Mouse (Mus musculus) limb, embryonic 10.5 days (tissue): ENCODE measurements around the gene Gpc3. TPM values are rescaled to one million over a fixed set of nuclear protein-coding genes. Genes with fewer than 3 reads are reported as not detected.

Experiments used
- DNase-seq: peaks from one replicate; pipeline ENCODE4 v3.0.0-alpha.2; 2017; ENCODE audit warnings: low spot score
- H3K27ac ChIP-seq: fragments of 300-500 bp; sonication (generic); 2 replicates; pipeline ENCODE4 v1.5.1; 2016; ENCODE audit warnings: mild to moderate bottlenecking
- H3K27me3 ChIP-seq: fragments of 300-500 bp; sonication (generic); 2 replicates; pipeline ENCODE4 v1.6.1; 2016; ENCODE audit warnings: low read depth, mild to moderate bottlenecking; ENCODE audit not compliant: poor library complexity, severe bottlenecking
- H3K36me3 ChIP-seq: fragments of 300-500 bp; sonication (generic); 2 replicates; pipeline ENCODE4 v1.6.1; 2016; ENCODE audit warnings: mild to moderate bottlenecking, moderate library complexity
- H3K4me1 ChIP-seq: fragments of 300-500 bp; sonication (generic); 2 replicates; pipeline ENCODE4 v1.6.1; 2016
- H3K4me3 ChIP-seq: fragments of 300-500 bp; sonication (generic); 2 replicates; pipeline ENCODE4 v1.5.1; 2016; ENCODE audit warnings: mild to moderate bottlenecking, moderate library complexity
- H3K9me3 ChIP-seq: fragments of 300-500 bp; sonication (generic); replicated peaks from 2 replicates; pipeline ENCODE4 v1.6.1; 2016; ENCODE audit warnings: mild to moderate bottlenecking
- WGBS: fragments of 180-500 bp; shearing (Covaris S2); methylation state at CpG from one replicate; pipeline ENCODE4 v1.1.7; 2016; 5-methylcytosine and 5-hydroxymethylcytosine counted together
- polyA plus RNA-seq: library from polyadenylated mRNA; unstranded; fragments of >200 nt; fragmentation: Nextera tagmentation; extraction: Ambion mirVana; gene quantifications from 2 replicates; pipeline ENCODE4 v1.2.1, GENCODE M21; 2016

Gene Gpc3
- polyA plus RNA-seq, 1 experiment from 2014 or later, result 1,116 TPM

DNA sequence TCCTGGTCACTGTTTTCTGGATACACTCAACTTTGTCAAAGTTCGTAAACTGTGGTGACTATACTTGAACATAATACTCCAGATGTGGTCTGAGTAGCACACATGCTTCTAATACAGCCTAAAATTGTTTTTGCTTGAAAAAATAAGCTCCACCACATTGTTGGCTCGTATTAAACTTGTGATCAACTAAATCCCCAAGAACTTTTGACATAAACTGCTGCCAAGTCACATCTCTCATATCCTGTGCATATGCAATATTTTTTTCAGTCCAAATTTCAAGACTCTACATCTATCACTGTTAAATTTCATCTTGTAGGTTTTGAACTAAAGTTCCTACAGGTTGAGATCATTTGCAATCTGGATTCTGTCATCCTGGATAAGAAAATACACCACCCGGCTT lies 69.1 kb downstream of the Gpc3 start:
- Histone ChIP-seq H3K4me3 (no peak overlapping the region), H3K27ac (no peak overlapping the region), H3K9me3 (no peaks in the 10 kb centered on the region), H3K36me3 (peaks cover 36% of the 10 kb centered on the region), H3K4me1 (no peaks in the 10 kb centered on the region), H3K27me3 (peaks cover 17% of the 10 kb centered on the region; the same call in 1 of the 2 replicates)
- DNase-seq, result no peak
- whole genome bisulfite sequencing, result 83% methylated on average over 3 of the region's 3 CpGs

DNA sequence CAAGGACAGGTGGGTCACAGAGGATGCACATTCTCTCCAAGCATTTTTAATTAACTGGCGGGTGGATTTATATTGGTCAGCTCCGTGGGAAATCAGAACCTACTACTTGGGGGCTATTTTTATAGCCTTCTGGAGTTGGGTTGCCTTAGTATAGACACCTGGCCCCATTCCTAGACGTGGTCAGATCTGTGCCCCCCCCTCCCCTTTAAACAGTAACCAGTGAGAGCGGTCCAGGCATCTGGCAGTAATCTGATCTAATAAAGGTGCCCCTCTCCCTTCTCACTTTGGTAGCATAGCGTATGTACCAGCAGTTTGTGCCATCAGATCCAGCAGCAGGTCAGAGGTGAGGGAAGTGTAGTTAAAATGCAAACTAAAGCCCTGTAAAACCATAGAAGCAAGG lies 76.5 kb downstream of the Gpc3 start:
- peaks cover 28% of the 10 kb centered on the region for H3K36me3 ChIP-seq
- no peak overlapping the region; the same call in 1 of the 2 replicates for H3K27ac ChIP-seq
- peaks cover 24% of the 10 kb centered on the region; the same call in 1 of the 2 replicates for H3K4me1 ChIP-seq
- peaks cover 29% of the 10 kb centered on the region for H3K27me3 ChIP-seq
- no peak for DNase-seq
- 51% methylated on average over 5 of the region's 5 CpGs for WGBS
- no peak overlapping the region for H3K4me3 ChIP-seq
- no peaks in the 10 kb centered on the region for H3K9me3 ChIP-seq

DNA sequence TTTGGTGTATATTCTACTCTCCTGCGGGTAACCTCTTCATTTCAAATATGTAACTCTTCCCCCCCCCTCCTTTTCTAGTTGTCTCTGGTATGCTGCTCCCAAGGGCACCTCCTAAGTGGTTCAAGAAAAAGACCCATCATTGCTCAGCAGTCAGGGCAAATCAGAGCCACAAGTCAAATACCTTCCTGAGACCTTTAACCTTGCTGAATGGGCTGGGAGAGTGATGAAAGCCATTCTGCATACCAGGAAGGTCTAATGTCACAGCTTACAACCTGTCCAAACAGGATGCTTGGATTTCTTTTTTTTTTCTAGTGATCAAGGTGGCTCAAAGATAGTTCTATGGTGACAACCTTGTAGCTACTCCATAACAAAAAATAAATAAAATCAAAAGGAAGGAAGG lies 80.0 kb downstream of the Gpc3 start:
- 68% methylated on average over 1 of the region's 1 CpGs for WGBS
- no peak for DNase-seq
- Histone ChIP-seq H3K27me3 (peaks cover 17% of the 10 kb centered on the region), H3K4me1 (peaks cover 21% of the 10 kb centered on the region; the same call in 1 of the 2 replicates), H3K27ac (no peak overlapping the region), H3K9me3 (no peaks in the 10 kb centered on the region), H3K36me3 (peaks cover 12% of the 10 kb centered on the region; the same call in 1 of the 2 replicates), H3K4me3 (no peak overlapping the region)

DNA sequence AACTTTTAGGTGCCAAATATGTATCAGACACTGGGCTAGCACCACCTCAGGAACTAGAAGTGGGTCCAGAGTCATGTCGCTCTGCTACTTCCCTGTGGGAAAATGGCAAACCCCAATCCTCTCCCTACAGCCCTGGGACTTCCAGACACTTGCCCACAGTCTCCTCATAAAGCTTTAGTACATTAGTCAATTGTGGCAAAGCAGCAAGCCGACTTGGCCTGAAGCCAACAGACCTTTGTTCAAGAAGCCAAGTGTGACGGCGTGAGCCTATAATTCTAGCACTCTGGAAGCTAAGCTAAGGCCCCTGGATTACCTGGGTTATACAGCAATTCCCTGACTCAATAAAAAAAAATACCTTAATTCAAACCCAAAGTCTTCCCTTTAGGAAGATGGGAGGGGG lies 80.7 kb downstream of the Gpc3 start:
- H3K27me3 ChIP-seq, result peaks cover 23% of the 10 kb centered on the region
- no peaks in the 10 kb centered on the region for H3K9me3 ChIP-seq
- WGBS, result 76% methylated on average over 4 of the region's 4 CpGs
- no peak overlapping the region for H3K4me3 ChIP-seq
- H3K27ac ChIP-seq, result no peak overlapping the region
- peaks cover 12% of the 10 kb centered on the region; the same call in 1 of the 2 replicates for H3K36me3 ChIP-seq
- peaks cover 15% of the 10 kb centered on the region; the same call in 1 of the 2 replicates for H3K4me1 ChIP-seq
- DNase-seq, result no peak

DNA sequence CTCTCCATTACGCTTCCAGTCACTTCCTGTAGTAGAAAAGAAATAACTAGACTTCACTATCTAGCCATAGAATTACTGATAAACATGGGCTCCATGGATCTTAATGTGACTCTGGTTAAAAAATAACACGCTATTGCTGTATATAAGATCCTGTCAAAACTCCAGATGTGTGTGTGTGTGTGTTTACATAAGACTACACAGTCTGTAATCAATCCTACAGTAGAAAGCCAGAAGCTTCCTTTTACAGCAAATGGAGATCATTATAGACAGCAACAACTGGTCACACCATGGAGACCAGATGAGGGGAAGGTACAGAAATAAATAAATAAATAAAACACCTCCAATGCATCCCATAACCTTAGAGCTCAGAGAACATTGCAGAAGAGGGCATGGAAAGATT lies 81.6 kb downstream of the Gpc3 start:
- 90% methylated on average over 2 of the region's 2 CpGs for WGBS

DNA sequence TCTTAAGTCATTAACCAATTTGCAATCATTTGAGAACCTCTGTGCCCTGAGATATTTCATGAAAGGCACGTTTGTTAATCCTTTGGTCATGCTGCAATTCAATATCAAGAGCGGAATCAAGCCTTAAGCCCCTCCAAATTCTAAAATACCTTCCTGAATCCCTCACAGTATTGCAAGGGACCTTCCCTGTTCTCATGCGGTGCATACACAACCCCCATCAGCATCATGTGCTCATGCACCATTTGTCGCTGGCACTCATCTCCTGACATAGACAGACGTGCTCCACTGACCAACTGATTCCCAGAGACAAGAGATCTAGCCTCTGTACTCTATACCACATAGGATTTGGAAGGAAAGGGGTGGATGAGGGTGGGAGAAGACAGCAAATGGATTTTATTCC lies 87.7 kb downstream of the Gpc3 start:
- Histone ChIP-seq H3K36me3 (peaks cover 12% of the 10 kb centered on the region; the same call in 1 of the 2 replicates), H3K9me3 (no peaks in the 10 kb centered on the region), H3K27me3 (peaks cover 37% of the 10 kb centered on the region), H3K4me3 (no peak overlapping the region), H3K4me1 (no peaks in the 10 kb centered on the region), H3K27ac (no peak overlapping the region)
- 81% methylated on average over 5 of the region's 5 CpGs for WGBS
- DNase-seq, result no peak

More for the DNA sequence above, 81.6 kb downstream of the Gpc3 start:
- Histone ChIP-seq H3K36me3 (peaks cover 16% of the 10 kb centered on the region; the same call in 1 of the 2 replicates), H3K9me3 (no peaks in the 10 kb centered on the region), H3K4me3 (no peak overlapping the region), H3K27ac (no peak overlapping the region), H3K4me1 (peaks cover 10% of the 10 kb centered on the region; the same call in 1 of the 2 replicates), H3K27me3 (peaks cover 29% of the 10 kb centered on the region)
- no peak for DNase-seq

DNA sequence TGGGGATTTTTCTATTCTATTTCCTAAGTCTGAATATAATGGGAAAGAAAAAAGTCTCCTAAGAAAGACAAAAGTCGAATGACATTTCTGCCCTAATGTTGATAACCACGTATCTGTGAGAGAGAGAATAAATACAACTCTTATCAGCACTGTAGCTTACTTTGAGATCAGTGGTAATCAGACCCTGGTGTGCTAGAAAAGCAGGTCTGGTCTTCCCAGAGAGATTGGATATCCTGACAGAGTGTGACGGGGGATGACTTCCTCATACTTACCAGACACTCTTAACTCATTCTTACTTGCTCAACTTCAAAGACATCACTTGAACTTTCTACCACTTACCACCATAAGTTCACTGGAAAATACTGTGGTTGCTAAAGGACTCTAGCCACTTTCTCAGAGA lies 88.6 kb downstream of the Gpc3 start:
- WGBS, result 74% methylated on average over 3 of the region's 3 CpGs
- Histone ChIP-seq H3K27ac (no peak overlapping the region), H3K36me3 (peaks cover 12% of the 10 kb centered on the region; the same call in 1 of the 2 replicates), H3K9me3 (no peaks in the 10 kb centered on the region), H3K4me3 (no peak overlapping the region), H3K27me3 (peaks cover 37% of the 10 kb centered on the region), H3K4me1 (no peaks in the 10 kb centered on the region)
- no peak for DNase-seq

DNA sequence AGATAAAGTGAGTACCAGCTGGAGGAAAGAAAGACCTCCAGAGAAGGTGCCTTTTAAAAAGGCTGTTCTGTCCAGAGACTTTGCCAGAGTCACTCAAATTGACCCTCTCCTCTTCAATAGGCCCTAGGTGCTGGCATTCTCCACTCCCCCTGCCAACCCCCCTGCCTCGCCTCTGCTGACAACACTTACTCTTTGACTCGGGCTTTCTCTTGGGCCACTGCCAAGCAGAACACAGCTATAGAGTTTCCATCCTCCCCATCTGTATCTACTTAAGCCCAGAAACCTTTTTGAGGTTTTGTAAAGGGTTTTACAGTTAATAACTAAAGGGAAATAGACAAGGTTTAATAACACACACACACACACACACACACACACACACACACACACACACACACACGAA lies 99.2 kb downstream of the Gpc3 start:
- Histone ChIP-seq H3K27ac (no peak overlapping the region), H3K4me3 (no peak overlapping the region), H3K27me3 (peaks cover 10% of the 10 kb centered on the region; the same call in 1 of the 2 replicates), H3K9me3 (no peaks in the 10 kb centered on the region), H3K36me3 (no peaks in the 10 kb centered on the region), H3K4me1 (peaks cover 2% of the 10 kb centered on the region; the same call in 1 of the 2 replicates)
- DNase-seq, result no peak
- WGBS, result 47% methylated on average over 3 of the region's 3 CpGs

DNA sequence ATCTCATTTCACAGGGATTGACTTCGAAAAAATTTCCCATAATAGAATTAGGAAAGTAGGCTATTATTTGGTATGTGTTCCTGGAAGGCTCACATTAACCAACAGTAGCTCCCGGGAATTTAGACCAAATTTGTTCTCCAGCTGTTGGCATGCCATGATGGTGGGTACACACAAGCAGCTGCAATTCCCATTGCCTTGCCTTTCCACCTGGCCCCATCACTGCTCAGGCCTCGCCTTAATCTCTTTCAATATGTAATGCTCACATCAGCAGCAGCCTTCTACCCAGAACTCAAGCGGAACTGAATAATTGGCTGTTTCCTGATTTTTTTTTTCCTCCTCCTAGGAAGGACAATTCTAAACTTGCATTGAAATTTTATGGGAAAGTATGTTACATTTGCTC lies 102.6 kb downstream of the Gpc3 start:
- H3K4me1 ChIP-seq, result peaks cover 2% of the 10 kb centered on the region; the same call in 1 of the 2 replicates
- DNase-seq, result no peak
- 83% methylated on average over 4 of the region's 4 CpGs for WGBS
- no peak overlapping the region for H3K4me3 ChIP-seq
- no peaks in the 10 kb centered on the region for H3K9me3 ChIP-seq
- H3K27me3 ChIP-seq, result 0 out of 2 replicates have a peak, but pooled peaks cover 11% of the 10 kb centered on the region
- peaks cover 4% of the 10 kb centered on the region; the same call in 1 of the 2 replicates for H3K36me3 ChIP-seq
- no peak overlapping the region for H3K27ac ChIP-seq

DNA sequence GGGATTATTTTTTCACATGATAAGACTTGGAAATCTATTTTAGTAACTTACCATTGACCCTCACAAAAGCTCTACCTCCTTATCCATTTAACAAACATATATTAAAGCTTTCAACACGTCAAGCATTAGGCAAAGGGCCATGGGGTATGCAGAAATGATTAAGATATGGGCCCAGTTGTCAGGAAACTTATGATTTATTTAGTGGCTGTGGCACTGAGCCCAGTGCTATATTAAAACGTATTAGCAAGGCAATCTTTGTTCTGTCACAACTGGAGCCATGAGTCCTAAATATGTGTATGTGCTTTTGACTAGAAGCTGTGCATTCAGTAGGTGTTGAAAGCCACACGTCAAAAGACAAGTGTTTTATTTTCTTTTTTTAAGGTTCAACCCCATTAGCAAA lies 109.9 kb downstream of the Gpc3 start:
- no peak for DNase-seq
- Histone ChIP-seq H3K27me3 (peaks cover 19% of the 10 kb centered on the region; the same call in 1 of the 2 replicates), H3K27ac (no peak overlapping the region), H3K9me3 (no peaks in the 10 kb centered on the region), H3K4me3 (no peak overlapping the region), H3K4me1 (no peaks in the 10 kb centered on the region), H3K36me3 (0 out of 2 replicates have a peak, but pooled peaks cover 4% of the 10 kb centered on the region)
- WGBS, result 71% methylated on average over 3 of the region's 3 CpGs

DNA sequence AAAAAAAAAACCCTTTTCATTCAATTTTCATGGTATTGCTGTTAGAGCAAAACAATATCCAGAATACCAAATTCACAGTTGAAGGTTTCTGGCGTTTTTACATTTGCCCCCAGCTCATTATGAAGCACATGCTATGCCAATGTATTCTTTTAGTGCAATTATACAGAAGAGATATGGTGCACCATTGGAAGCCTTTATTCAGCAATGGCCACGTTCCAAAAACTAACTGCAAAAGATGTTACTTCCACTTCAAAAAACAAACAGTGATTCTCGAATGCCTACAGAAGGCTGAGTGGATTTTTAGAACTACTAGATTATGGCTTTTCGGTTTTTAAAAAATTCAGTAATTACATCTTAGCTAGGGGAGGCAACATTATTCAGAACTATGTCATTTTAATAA lies 124.3 kb downstream of the Gpc3 start:
- Histone ChIP-seq H3K4me3 (no peak overlapping the region), H3K4me1 (no peaks in the 10 kb centered on the region), H3K27me3 (no peaks in the 10 kb centered on the region), H3K9me3 (no peaks in the 10 kb centered on the region), H3K36me3 (peaks cover 9% of the 10 kb centered on the region), H3K27ac (no peak overlapping the region)
- 87% methylated on average over 4 of the region's 4 CpGs for WGBS
- no peak for DNase-seq

DNA sequence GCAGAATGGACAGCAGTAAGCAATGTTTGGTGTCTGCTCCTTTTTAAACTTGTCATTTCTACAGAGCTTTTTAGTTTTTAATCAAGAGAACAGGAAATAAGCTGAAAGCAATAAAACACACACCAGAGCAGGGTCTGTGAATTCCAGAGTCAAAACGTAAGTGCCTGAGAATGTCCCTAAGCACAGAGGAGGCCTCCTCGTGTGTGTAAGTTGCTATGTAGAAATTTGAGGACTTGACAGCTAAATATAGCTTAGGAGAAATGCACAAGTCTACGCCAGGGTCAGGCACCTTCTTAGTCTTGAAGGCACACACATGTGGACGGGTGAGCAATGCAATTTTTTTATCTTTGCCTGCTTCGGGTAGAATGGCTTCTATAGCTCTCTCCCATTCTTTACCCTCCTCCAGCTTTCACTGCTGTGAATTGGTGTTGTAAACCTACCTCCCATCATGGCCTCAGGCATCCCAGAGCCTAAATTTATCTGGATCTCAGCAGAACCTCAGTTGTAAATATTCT lies 158.6 kb downstream of the Gpc3 start:
- H3K36me3 ChIP-seq, result peaks cover 15% of the 10 kb centered on the region
- peaks cover 46% of the 10 kb centered on the region for H3K4me1 ChIP-seq
- DNase-seq, result no peak
- 32% methylated on average over 5 of the region's 5 CpGs for WGBS
- H3K27ac ChIP-seq, result no peak overlapping the region
- peaks cover 15% of the 10 kb centered on the region; the same call in 1 of the 2 replicates for H3K27me3 ChIP-seq
- no peak overlapping the region for H3K4me3 ChIP-seq
- H3K9me3 ChIP-seq, result no peaks in the 10 kb centered on the region

DNA sequence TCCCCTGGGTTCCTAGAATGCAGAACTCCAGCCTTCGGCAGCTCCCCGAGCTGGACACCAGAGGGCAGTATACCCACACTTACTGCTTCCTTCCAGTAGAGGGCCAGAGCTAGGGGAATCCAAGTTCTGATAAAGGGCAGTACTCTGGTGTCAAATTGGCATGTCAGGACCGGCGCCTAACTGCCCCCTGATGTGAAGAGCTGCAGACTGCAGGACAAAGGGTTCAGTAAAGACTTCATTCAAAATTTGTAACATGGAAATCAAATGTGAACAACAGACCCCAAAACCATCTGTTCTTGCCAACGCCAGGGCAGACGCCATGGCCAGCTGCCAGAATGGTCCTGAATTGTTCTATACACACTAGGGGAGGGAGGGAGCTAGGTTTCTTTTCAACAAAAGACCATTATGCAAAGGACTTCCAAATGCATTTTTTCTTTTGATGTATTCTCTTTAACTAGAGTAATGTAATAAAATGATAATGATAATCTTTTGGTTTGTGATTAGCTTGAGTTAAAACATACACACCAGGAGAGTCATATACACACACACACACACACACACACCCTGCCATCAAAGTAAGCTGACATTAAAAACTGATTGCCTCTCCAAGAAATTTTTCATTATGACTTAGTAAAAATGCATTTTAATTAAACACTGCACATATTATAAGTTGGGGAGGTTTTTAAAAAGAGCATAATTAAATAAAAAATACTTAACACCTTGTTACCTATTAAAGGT lies 160.1 kb downstream of the Gpc3 start:
- peaks cover 59% of the 10 kb centered on the region for H3K4me1 ChIP-seq
- DNase-seq, result peak; percentile 66
- 23% methylated on average over 6 of the region's 6 CpGs for WGBS
- no peak overlapping the region for H3K4me3 ChIP-seq
- peaks cover 2% of the 10 kb centered on the region; the same call in 1 of the 2 replicates for H3K36me3 ChIP-seq
- H3K27ac ChIP-seq, result no peak overlapping the region
- no peaks in the 10 kb centered on the region for H3K9me3 ChIP-seq
- H3K27me3 ChIP-seq, result peaks cover 15% of the 10 kb centered on the region; the same call in 1 of the 2 replicates
